Mouse (Mus musculus): ENCODE results near the gene Rrp36. TPM values are rescaled to one million over a fixed set of nuclear protein-coding genes. Genes with fewer than 3 reads are reported as not detected.

Rrp36 gene
- polyA plus RNA-seq, 1 experiment from 2014 or later, result 54.4 TPM

- H3K36me3 ChIP-seq (replicated peaks), result no peaks in the 10 kb centered on the region
- H3K4me3 ChIP-seq (replicated peaks), result peak overlapping the region; percentile 7; the same call in 1 of the 2 replicates
- H3K9ac ChIP-seq, result peak overlapping the region; percentile 60
- WGBS, result 3% methylated on average over 27 of the region's 27 CpGs
- no peaks in the 10 kb centered on the region for H3K9me3 ChIP-seq
- ATAC-seq (ENCODE audit: low FRiP score), result 0 out of 2 replicates have a peak, but pooled peaks have one; percentile 32
- peaks cover 61% of the 10 kb centered on the region for H3K4me1 ChIP-seq
- H3K4me2 ChIP-seq, result peak overlapping the region; percentile 35
- no peaks in the 10 kb centered on the region for H3K27me3 ChIP-seq
- H3K27ac ChIP-seq, result peak overlapping the region; percentile 90
Observed at GRCm38 (mm10) chr17:46618769-46619682, 55.1 kb downstream of the Rrp36 start.

DNA sequence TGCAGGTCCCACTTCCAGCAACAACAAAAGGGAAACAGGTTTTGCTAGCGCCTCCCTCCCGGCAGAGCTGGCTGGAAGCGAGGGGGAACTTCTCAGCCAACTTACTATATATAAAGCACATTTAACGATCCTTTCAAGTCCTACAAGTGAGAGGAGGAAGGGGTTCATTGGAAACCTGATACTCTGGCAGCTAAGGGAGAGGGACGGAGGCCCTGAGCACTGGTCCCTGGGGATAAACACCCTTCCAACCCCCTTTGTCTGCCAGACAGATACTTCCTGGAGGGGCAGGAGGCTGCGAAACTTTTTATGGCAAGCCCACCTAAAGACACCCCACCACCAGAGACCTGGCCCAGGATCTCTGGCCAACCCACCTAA is 55.8 kb downstream of the Rrp36 start:
- Histone ChIP-seq H3K27me3 (no peaks in the 10 kb centered on the region), H3K9me3 (no peaks in the 10 kb centered on the region), H3K4me1 (peaks cover 62% of the 10 kb centered on the region), H3K9ac (peak overlapping the region; percentile 60; the same call in 1 of the 2 replicates), H3K27ac (peak overlapping the region; percentile 90), H3K4me3 (replicated peaks) (no peak overlapping the region), H3K36me3 (replicated peaks) (no peaks in the 10 kb centered on the region), H3K4me2 (peak overlapping the region; percentile 35)
- no peak for ATAC-seq (ENCODE audit: low FRiP score)
- WGBS, result 6% methylated on average over 6 of the region's 6 CpGs

- Histone ChIP-seq H3K9me3 (no peaks in the 10 kb centered on the region), H3K36me3 (replicated peaks) (no peaks in the 10 kb centered on the region), H3K4me1 (peaks cover 62% of the 10 kb centered on the region), H3K4me2 (peak overlapping the region; percentile 35; the same call in 1 of the 2 replicates), H3K4me3 (replicated peaks) (no peak overlapping the region), H3K9ac (0 out of 2 replicates have a peak overlapping the region, but pooled peaks have one; percentile 60), H3K27ac (peak overlapping the region; percentile 90), H3K27me3 (no peaks in the 10 kb centered on the region)
- no peak for ATAC-seq (ENCODE audit: low FRiP score)
- 65% methylated on average over 12 of the region's 12 CpGs for WGBS
Observed at GRCm38 (mm10) chr17:46617799-46618198, 56.4 kb downstream of the Rrp36 start.

Other genes starting within 250 kb of the Rrp36 start
- gene Crip3, start 245.4 kb downstream of the Rrp36 start, polyA plus RNA-seq (2016; fragmentation: Nextera tagmentation; extraction: Ambion mirVana), result 0.79 and 0.91 TPM in 2 replicates
- gene Slc22a7, start 235.9 kb downstream of the Rrp36 start, polyA plus RNA-seq (2016; fragmentation: Nextera tagmentation; extraction: Ambion mirVana), result 0.14 TPM in 1 of 2 replicates, not detected in the other
- 4.0 and 5.0 TPM in 2 replicates for gene Ttbk1, start 186.7 kb downstream of the Rrp36 start, polyA plus RNA-seq (2016; fragmentation: Nextera tagmentation; extraction: Ambion mirVana)
- 68.3 and 71.7 TPM in 2 replicates for gene Dnph1, start 177.6 kb downstream of the Rrp36 start, polyA plus RNA-seq (2016; fragmentation: Nextera tagmentation; extraction: Ambion mirVana)
- gene Cul9, start 128.0 kb downstream of the Rrp36 start, polyA plus RNA-seq (2016; fragmentation: Nextera tagmentation; extraction: Ambion mirVana), result 9.8 and 11.3 TPM in 2 replicates
- 5.0 TPM in 2 replicates for gene Srf, start 118.2 kb downstream of the Rrp36 start, polyA plus RNA-seq (2016; fragmentation: Nextera tagmentation; extraction: Ambion mirVana)
- 55.3 and 56.4 TPM in 2 replicates for gene Ptk7, start 44.8 kb downstream of the Rrp36 start, polyA plus RNA-seq (2016; fragmentation: Nextera tagmentation; extraction: Ambion mirVana)
- 39.0 and 42.5 TPM in 2 replicates for gene Klc4, start 28.3 kb downstream of the Rrp36 start, polyA plus RNA-seq (2016; fragmentation: Nextera tagmentation; extraction: Ambion mirVana)
- gene Mrpl2, start 28.1 kb downstream of the Rrp36 start, polyA plus RNA-seq (2016; fragmentation: Nextera tagmentation; extraction: Ambion mirVana), result 76.6 and 102 TPM in 2 replicates
- 46.5 and 47.8 TPM in 2 replicates for gene Cul7, start 24.0 kb downstream of the Rrp36 start, polyA plus RNA-seq (2016; fragmentation: Nextera tagmentation; extraction: Ambion mirVana)
- gene Mea1, start 4.4 kb upstream of the Rrp36 start, polyA plus RNA-seq (2016; fragmentation: Nextera tagmentation; extraction: Ambion mirVana), result 156 and 158 TPM in 2 replicates
- 131 and 137 TPM in 2 replicates for gene Klhdc3, start 6.6 kb upstream of the Rrp36 start, polyA plus RNA-seq (2016; fragmentation: Nextera tagmentation; extraction: Ambion mirVana)
- 111 and 124 TPM in 2 replicates for gene Ppp2r5d, start 30.8 kb upstream of the Rrp36 start, polyA plus RNA-seq (2016; fragmentation: Nextera tagmentation; extraction: Ambion mirVana)
- gene Pex6, start 37.1 kb upstream of the Rrp36 start, polyA plus RNA-seq (2016; fragmentation: Nextera tagmentation; extraction: Ambion mirVana), result 28.7 and 29.3 TPM in 2 replicates
- gene Gnmt, start 54.8 kb upstream of the Rrp36 start, polyA plus RNA-seq (2016; fragmentation: Nextera tagmentation; extraction: Ambion mirVana), result 0.54 and 0.91 TPM in 2 replicates
- gene Cnpy3, start 77.9 kb upstream of the Rrp36 start, polyA plus RNA-seq (2016; fragmentation: Nextera tagmentation; extraction: Ambion mirVana), result 56.6 and 57.3 TPM in 2 replicates
- gene Ptcra, start 89.4 kb upstream of the Rrp36 start, polyA plus RNA-seq (2016; fragmentation: Nextera tagmentation; extraction: Ambion mirVana), result 0.24 and 0.36 TPM in 2 replicates
- 57.2 and 61.2 TPM in 2 replicates for gene 2310039H08Rik, start 98.3 kb upstream of the Rrp36 start, polyA plus RNA-seq (2016; fragmentation: Nextera tagmentation; extraction: Ambion mirVana)
- gene Rpl7l1, start 108.3 kb upstream of the Rrp36 start, polyA plus RNA-seq (2016; fragmentation: Nextera tagmentation; extraction: Ambion mirVana), result 154 and 178 TPM in 2 replicates
- gene Bicral, start 184.1 kb upstream of the Rrp36 start, polyA plus RNA-seq (2016; fragmentation: Nextera tagmentation; extraction: Ambion mirVana), result 7.1 and 7.5 TPM in 2 replicates
- gene Tbcc, start 216.3 kb upstream of the Rrp36 start, polyA plus RNA-seq (2016; fragmentation: Nextera tagmentation; extraction: Ambion mirVana), result 63.2 and 67.3 TPM in 2 replicates
- gene Prph2, start 236.1 kb upstream of the Rrp36 start, polyA plus RNA-seq (2016; fragmentation: Nextera tagmentation; extraction: Ambion mirVana), result not detected in 2 replicates